Mouse (Mus musculus): ENCODE data around the gene Arid5b. TPM values are rescaled to one million over a fixed set of nuclear protein-coding genes. Genes with fewer than 3 reads are reported as not detected.
A peak's percentile ranks its signal among the peaks of the same experiment; 100 is the strongest.
"Not testable (repeated sequence)": the region's sequence is repeated elsewhere in the genome, so short reads cannot be mapped to it uniquely, and the experiment has no call there.

The Arid5b gene
- polyA plus RNA-seq, 1 experiment from 2014 or later, result 10.6 TPM

- 0 out of 2 replicates have a peak overlapping the region, but pooled peaks have one; percentile 40 for H3K27ac ChIP-seq (ENCODE audit: low read depth, low read length)
- ATAC-seq, result no peak
- H3K36me3 ChIP-seq (ENCODE audit: control insufficient read depth, insufficient read depth, low read length), result peaks cover 7% of the 10 kb centered on the region; the same call in 1 of the 2 replicates
Measured at GRCm38 (mm10) chr10:68104881-68105781, 173.4 kb downstream of the Arid5b start.

DNA sequence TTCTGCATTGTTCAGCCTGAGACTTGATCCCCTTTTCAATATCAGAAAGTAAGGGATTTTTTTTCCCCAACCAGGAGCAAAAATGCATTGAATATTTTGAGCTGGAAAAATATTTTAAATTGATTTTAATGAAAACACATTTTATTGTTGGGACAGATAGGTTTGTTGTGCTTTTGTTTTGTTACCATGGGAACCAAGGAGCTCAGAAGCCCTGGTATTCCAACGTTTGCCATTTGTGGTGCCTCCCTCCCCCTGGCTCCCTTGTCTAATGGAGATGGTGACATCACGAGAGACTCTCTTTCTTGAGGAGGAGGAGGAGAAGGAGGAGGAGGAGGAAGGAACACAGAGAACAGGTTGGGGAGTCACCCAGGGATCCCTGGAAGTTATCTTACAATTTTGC is 174.1 kb downstream of the Arid5b start:
- no peaks in the 10 kb centered on the region for H3K27me3 ChIP-seq (replicated peaks; ENCODE audit: control insufficient read depth, insufficient read depth, low read length)
- peak; percentile 33; the same call in 1 of the 2 replicates for ATAC-seq
- H3K9me3 ChIP-seq (replicated peaks; ENCODE audit: control insufficient read depth, low read length), result no peaks in the 10 kb centered on the region
- H3K36me3 ChIP-seq (ENCODE audit: control insufficient read depth, insufficient read depth, low read length), result peaks cover 7% of the 10 kb centered on the region; the same call in 1 of the 2 replicates
- H3K4me3 ChIP-seq (ENCODE audit: low read depth, low read length), result no peak overlapping the region
- no peak overlapping the region for H3K27ac ChIP-seq (ENCODE audit: low read depth, low read length)
- no peak overlapping the region for H3K9ac ChIP-seq (ENCODE audit: low read length)
- 0% methylated on average over 2 of the region's 2 CpGs for WGBS
- DNase-seq (ENCODE audit: low spot score), result peak; percentile 48
- peaks cover 7% of the 10 kb centered on the region; the same call in 1 of the 2 replicates for H3K4me1 ChIP-seq (ENCODE audit: control insufficient read depth, insufficient read depth, low read length)
- H3K4me2 ChIP-seq (ENCODE audit: low read length), result no peak overlapping the region

More at GRCm38 (mm10) chr10:68104881-68105781, 173.4 kb downstream of the Arid5b start:
- H3K27me3 ChIP-seq (replicated peaks; ENCODE audit: control insufficient read depth, insufficient read depth, low read length), result no peaks in the 10 kb centered on the region
- H3K4me3 ChIP-seq (ENCODE audit: low read depth, low read length), result no peak overlapping the region
- H3K9me3 ChIP-seq (replicated peaks; ENCODE audit: control insufficient read depth, low read length), result no peaks in the 10 kb centered on the region
- WGBS, result 43% methylated on average over 14 of the region's 14 CpGs
- no peak overlapping the region for H3K9ac ChIP-seq (ENCODE audit: low read length)
- peaks cover 7% of the 10 kb centered on the region; the same call in 1 of the 2 replicates for H3K4me1 ChIP-seq (ENCODE audit: control insufficient read depth, insufficient read depth, low read length)
- H3K4me2 ChIP-seq (ENCODE audit: low read length), result no peak overlapping the region
- no peak for DNase-seq (ENCODE audit: low spot score)

DNA sequence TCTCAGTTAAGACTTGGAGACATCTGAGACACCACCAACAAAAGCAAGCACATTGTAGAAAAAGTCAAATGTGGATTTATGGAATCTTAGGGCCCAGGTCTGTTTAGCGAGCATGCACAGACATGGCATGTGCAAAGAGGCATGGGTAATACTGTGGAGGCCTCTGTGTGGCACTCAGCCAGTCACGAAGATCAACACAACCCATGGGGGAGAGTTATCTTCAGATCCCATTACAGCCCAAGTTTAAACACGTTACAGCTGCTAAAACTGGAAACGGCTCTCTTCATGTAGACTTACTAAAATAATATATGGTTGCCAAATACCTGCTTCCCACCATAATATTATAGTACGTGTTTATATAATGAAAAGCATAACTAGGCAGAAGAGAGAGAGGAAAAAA is 174.6 kb downstream of the Arid5b start:
- ATAC-seq (no peak), DNase-seq (ENCODE audit: low spot score) (no peak)
- H3K9ac ChIP-seq (ENCODE audit: low read length), result no peak overlapping the region
- H3K27me3 ChIP-seq (replicated peaks; ENCODE audit: control insufficient read depth, insufficient read depth, low read length), result no peaks in the 10 kb centered on the region
- H3K4me3 ChIP-seq (ENCODE audit: low read depth, low read length), result no peak overlapping the region
- 65% methylated on average over 5 of the region's 5 CpGs for WGBS
- no peak overlapping the region for H3K27ac ChIP-seq (ENCODE audit: low read depth, low read length)
- peaks cover 7% of the 10 kb centered on the region; the same call in 1 of the 2 replicates for H3K4me1 ChIP-seq (ENCODE audit: control insufficient read depth, insufficient read depth, low read length)
- H3K9me3 ChIP-seq (replicated peaks; ENCODE audit: control insufficient read depth, low read length), result no peaks in the 10 kb centered on the region
- peaks cover 7% of the 10 kb centered on the region; the same call in 1 of the 2 replicates for H3K36me3 ChIP-seq (ENCODE audit: control insufficient read depth, insufficient read depth, low read length)
- no peak overlapping the region for H3K4me2 ChIP-seq (ENCODE audit: low read length)

DNA sequence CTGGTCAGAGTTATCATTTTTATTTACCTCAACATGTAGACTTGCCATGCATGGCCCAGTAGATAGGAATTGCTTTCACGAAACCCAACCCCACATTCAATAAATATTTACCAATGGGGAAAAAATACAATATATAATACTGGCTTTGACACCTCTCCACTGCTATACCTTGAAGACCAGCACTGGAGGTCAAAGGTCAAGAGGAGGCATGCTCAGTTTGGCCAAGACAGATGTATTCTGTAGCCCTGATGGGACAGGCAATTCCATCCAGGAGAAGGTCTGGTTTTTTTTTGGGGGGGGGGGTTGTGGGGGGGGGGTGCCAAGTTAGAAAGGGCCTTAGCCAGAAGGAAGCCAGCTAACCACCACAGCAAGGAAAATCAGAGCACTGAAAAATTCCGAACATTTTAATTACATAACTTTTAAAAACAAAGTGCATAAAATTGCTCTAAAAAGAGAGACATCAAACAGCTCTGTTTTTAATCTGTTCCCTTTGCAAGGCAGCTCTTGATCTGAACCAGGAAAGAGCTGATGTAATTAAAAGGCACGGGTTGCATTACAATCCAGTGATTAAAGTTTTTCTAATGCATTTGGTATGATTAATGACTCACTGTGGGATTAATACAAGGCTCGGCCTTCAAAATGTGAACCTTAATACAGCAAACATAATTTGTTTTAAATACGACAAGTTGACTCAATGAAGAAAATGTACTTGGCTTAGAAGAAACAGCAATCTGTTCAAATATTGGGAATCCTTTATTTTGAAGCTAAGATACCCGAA is 175.3 kb downstream of the Arid5b start:
- no peaks in the 10 kb centered on the region for H3K9me3 ChIP-seq (replicated peaks; ENCODE audit: control insufficient read depth, low read length)
- WGBS, result 68% methylated on average over 6 of the region's 6 CpGs
- no peak overlapping the region for H3K4me2 ChIP-seq (ENCODE audit: low read length)
- H3K27ac ChIP-seq (ENCODE audit: low read depth, low read length), result no peak overlapping the region
- H3K36me3 ChIP-seq (ENCODE audit: control insufficient read depth, insufficient read depth, low read length), result peaks cover 7% of the 10 kb centered on the region
- no peak overlapping the region for H3K9ac ChIP-seq (ENCODE audit: low read length)
- H3K4me1 ChIP-seq (ENCODE audit: control insufficient read depth, insufficient read depth, low read length), result peaks cover 7% of the 10 kb centered on the region; the same call in 1 of the 2 replicates
- DNase-seq (ENCODE audit: low spot score) (no peak), ATAC-seq (no peak)
- H3K4me3 ChIP-seq (ENCODE audit: low read depth, low read length), result no peak overlapping the region
- no peaks in the 10 kb centered on the region for H3K27me3 ChIP-seq (replicated peaks; ENCODE audit: control insufficient read depth, insufficient read depth, low read length)

- Histone ChIP-seq H3K9ac (ENCODE audit: low read length) (no peak overlapping the region), H3K4me1 (ENCODE audit: control insufficient read depth, insufficient read depth, low read length) (peaks cover 7% of the 10 kb centered on the region; the same call in 1 of the 2 replicates), H3K4me2 (ENCODE audit: low read length) (no peak overlapping the region), H3K36me3 (ENCODE audit: control insufficient read depth, insufficient read depth, low read length) (peaks cover 13% of the 10 kb centered on the region), H3K27ac (ENCODE audit: low read depth, low read length) (no peak overlapping the region), H3K9me3 (replicated peaks; ENCODE audit: control insufficient read depth, low read length) (no peaks in the 10 kb centered on the region), H3K27me3 (replicated peaks; ENCODE audit: control insufficient read depth, insufficient read depth, low read length) (no peaks in the 10 kb centered on the region), H3K4me3 (ENCODE audit: low read depth, low read length) (no peak overlapping the region)
- ATAC-seq (no peak), DNase-seq (ENCODE audit: low spot score) (no peak)
- WGBS, result 95% methylated on average over 6 of the region's 6 CpGs
Measured at GRCm38 (mm10) chr10:68102566-68102965, 176.0 kb downstream of the Arid5b start.

- DNase-seq (ENCODE audit: low spot score), result no peak
- 88% methylated on average over 4 of the region's 4 CpGs for WGBS
- no peaks in the 10 kb centered on the region for H3K27me3 ChIP-seq (replicated peaks; ENCODE audit: control insufficient read depth, insufficient read depth, low read length)
Measured at GRCm38 (mm10) chr10:68101251-68101650, 177.3 kb downstream of the Arid5b start.

DNA sequence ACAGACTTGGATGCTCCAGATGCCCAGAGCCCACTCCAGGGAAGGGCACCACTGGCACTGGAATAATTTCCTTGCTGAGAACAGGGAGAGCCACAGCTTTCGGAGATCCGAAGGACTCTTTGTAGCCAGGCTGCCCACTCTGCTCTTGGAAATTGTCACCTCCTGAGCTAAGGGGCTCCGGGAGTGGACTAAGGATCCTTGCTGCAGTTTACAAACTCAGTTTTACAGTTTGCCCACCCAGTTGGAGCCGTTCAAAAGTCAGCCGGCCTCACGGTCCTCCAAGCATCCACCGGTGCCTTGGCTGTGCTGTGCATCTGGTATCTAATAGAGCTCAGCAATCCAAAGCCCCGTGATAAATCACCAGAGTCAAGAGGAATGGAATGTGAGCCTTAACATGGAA is 178.0 kb downstream of the Arid5b start:
- no peak for DNase-seq (ENCODE audit: low spot score)
- H3K4me3 ChIP-seq (ENCODE audit: low read depth, low read length), result no peak overlapping the region
- peaks cover 27% of the 10 kb centered on the region for H3K36me3 ChIP-seq (ENCODE audit: control insufficient read depth, insufficient read depth, low read length)
- H3K9ac ChIP-seq (ENCODE audit: low read length), result no peak overlapping the region
- no peaks in the 10 kb centered on the region for H3K27me3 ChIP-seq (replicated peaks; ENCODE audit: control insufficient read depth, insufficient read depth, low read length)
- H3K9me3 ChIP-seq (replicated peaks; ENCODE audit: control insufficient read depth, low read length), result no peaks in the 10 kb centered on the region
- 93% methylated on average over 8 of the region's 8 CpGs for WGBS
- H3K4me2 ChIP-seq (ENCODE audit: low read length), result no peak overlapping the region
- no peak overlapping the region for H3K27ac ChIP-seq (ENCODE audit: low read depth, low read length)
- no peak for ATAC-seq
- H3K4me1 ChIP-seq (ENCODE audit: control insufficient read depth, insufficient read depth, low read length), result peaks cover 4% of the 10 kb centered on the region; the same call in 1 of the 2 replicates

More at GRCm38 (mm10) chr10:68101251-68101650, 177.3 kb downstream of the Arid5b start:
- H3K27ac ChIP-seq (ENCODE audit: low read depth, low read length), result no peak overlapping the region
- H3K9ac ChIP-seq (ENCODE audit: low read length), result no peak overlapping the region
- no peaks in the 10 kb centered on the region for H3K9me3 ChIP-seq (replicated peaks; ENCODE audit: control insufficient read depth, low read length)
- peaks cover 4% of the 10 kb centered on the region; the same call in 1 of the 2 replicates for H3K4me1 ChIP-seq (ENCODE audit: control insufficient read depth, insufficient read depth, low read length)
- ATAC-seq, result no peak
- H3K4me2 ChIP-seq (ENCODE audit: low read length), result no peak overlapping the region
- peaks cover 24% of the 10 kb centered on the region for H3K36me3 ChIP-seq (ENCODE audit: control insufficient read depth, insufficient read depth, low read length)
- no peak overlapping the region for H3K4me3 ChIP-seq (ENCODE audit: low read depth, low read length)

DNA sequence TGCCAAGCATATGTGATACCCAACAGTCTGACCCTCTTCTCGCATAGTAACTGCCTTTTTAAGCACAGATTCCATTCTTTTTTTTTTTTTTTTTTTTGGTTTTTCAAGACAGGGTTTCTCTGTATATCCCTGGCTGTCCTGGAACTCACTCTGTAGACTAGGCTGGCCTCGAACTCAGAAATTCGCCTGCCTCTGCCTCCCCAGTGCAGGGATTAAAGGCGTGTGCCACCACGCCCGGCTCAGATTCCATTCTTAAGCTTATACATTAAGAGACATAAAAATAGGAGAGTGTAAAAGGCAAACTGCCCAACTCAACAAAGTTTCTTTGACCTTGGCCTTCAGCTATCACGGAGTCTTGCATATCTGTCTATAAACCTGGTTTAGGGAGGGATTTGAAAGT is 178.7 kb downstream of the Arid5b start:
- H3K9ac ChIP-seq (ENCODE audit: low read length); H3K9me3 ChIP-seq (replicated peaks; ENCODE audit: control insufficient read depth, low read length); DNase-seq (ENCODE audit: low spot score); H3K4me3 ChIP-seq (ENCODE audit: low read depth, low read length); H3K4me1 ChIP-seq (ENCODE audit: control insufficient read depth, insufficient read depth, low read length); H3K4me2 ChIP-seq (ENCODE audit: low read length); ATAC-seq; H3K27ac ChIP-seq (ENCODE audit: low read depth, low read length); H3K27me3 ChIP-seq (replicated peaks; ENCODE audit: control insufficient read depth, insufficient read depth, low read length): not testable (repeated sequence)
- peaks cover 27% of the 10 kb centered on the region for H3K36me3 ChIP-seq (ENCODE audit: control insufficient read depth, insufficient read depth, low read length)
- 90% methylated on average over 7 of the region's 7 CpGs for WGBS

Data from forebrain, embryonic 14.5 days (tissue).